Mouse (Mus musculus): ENCODE data around the gene Pou6f1.
"Not testable (repeated sequence)": the region's sequence is repeated elsewhere in the genome, so short reads cannot be mapped to it uniquely, and the experiment has no call there.

Pou6f1 gene

DNA sequence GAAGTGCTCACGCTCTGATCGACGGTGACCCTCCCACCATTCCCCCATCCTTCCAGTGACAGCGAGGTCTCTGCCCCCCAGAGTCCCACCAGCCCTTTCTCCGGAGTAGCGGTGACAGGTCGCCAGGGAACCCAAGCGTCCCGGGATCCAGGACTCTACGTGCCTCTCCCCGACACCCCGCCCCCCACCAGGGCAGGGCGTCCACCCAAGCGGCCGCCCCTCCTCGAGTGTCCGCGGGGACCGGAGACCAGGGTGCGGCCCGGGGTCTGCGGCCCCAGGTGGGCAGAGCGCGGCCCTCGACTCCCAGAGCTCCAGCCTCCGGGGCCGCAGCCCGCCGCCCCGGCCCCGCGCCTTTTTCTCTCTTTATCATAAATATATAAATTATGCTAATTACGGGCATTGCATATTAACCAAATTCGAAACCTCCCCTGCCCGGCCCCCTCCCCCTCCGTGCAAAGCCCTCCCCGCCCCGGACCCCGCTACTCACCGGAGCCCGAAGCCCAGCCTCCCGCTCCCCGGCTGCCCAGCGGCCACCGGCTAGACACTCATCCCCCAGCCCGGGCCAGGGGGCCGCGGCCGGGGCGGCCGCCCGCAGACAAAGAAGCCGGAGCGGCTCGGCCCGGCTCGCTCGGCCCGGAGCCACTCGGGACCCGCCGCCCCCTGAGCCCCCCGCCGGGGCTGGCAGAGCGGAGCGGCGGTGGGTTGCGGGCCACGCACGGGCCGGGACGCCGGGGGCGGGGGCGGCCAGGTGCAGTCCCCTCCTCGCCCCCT lies at the start of gene Pou6f1:
Pou6f1 (minus strand) TSS at position 709 of the 771 bp plus-strand sequence.
- no peak for DNase-seq (ENCODE audit: low spot score)

DNA sequence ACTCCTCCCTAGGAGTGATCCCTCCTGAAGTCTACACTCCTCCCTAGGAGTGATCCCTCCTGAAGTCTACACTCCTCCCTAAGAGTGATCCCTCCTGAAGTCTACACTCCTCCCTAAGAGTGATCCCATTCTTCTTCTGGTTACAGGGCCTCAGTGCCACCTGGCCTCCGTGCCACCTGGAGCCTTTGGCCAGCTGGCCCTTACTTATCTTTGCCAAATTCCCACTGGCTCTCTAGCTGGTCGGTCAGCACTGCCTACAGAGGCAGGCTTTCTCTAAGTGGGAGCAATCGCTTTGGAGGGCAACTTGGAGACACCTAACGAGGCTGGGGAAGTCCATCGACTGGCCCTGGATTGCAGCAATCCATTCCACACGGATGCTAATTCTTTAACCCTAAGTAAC lies 46.4 kb upstream of the Pou6f1 start:
- no peak for DNase-seq (ENCODE audit: low spot score)

GRCm38 (mm10) chr15:100642451-100642850 lies 42.7 kb upstream of the Pou6f1 start:
- no peak for DNase-seq (ENCODE audit: low spot score)

DNA sequence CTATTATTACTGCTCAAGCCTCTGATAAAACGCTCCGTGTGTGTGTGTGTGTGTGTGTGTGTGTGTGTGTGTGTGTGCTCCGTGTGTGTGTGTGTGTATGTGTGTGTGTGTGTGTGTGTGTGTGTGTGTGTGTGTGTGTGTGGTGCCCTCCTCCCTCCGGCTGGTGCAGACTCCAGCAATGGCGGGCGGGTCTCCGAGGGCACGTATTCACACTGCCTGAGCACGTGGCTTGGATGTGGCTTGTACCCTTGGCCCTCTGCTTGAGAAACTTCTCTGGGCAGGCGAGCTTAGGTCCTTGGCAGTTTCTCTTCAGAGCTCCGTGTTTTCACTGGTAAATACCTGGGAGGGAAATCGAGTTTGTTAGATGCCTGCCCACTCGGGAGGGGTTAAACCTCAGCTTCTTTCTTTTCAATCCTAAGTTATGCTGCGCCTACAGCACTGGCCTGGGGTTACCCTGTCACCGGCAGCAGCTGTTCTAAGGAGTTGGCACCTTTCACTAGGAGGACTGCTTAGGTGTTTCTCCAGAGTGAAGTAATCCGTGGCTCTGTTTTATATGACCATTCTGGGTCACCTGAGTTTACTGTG lies 41.5 kb upstream of the Pou6f1 start:
- DNase-seq (ENCODE audit: low spot score) = no peak

GRCm38 (mm10) chr15:100639972-100640750 lies 40.4 kb upstream of the Pou6f1 start:
- DNase-seq (ENCODE audit: low spot score) = no peak

- no peak for DNase-seq (ENCODE audit: low spot score)
Measured at GRCm38 (mm10) chr15:100637661-100638060, 37.9 kb upstream of the Pou6f1 start.

DNA sequence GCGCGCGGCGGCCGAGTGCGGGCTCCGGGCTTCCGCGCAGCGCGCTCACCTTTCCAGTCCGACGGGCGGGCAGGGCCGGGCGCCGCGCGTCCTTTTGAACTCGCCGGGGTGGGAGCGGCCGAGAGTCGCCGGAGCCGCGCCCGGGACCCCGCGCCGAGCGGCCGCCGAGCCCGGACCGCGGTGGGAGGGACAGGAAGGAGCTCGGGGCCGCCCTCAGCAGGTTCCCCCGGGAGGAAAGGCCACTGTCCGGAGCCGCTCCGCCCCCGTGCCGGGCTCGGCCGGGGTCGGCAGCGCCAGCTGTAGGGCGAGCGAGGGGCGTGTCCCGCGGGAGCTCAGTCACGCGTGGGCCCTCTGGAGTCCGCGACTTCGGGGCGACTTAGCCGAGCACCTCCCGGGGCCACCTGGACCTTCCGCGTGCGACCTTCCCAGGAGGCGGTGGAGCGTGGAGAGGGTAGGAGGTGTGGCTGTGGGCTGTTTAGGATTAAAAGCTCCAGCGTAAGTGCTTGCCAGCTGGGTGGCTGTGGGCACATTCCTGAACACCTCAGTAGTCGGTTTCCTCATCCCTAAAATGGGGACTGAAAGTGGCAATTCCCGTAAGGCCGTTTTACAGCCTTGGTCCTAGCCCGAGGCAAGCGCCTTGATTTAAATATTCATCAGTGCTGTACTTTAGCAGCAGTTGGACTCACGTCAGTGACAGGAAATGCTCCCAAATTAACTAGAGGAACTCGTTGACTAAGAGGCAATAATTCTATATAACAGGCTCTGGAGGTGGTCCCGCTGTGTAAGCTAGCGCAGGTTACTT lies 37.1 kb upstream of the Pou6f1 start, which contains the start of gene Smagp:
Smagp (minus strand) TSS at position 241 of the 802 bp plus-strand sequence.
- no peak for DNase-seq (ENCODE audit: low spot score)

GRCm38 (mm10) chr15:100635851-100636645 lies 36.3 kb upstream of the Pou6f1 start:
- no peak for DNase-seq (ENCODE audit: low spot score)

DNA sequence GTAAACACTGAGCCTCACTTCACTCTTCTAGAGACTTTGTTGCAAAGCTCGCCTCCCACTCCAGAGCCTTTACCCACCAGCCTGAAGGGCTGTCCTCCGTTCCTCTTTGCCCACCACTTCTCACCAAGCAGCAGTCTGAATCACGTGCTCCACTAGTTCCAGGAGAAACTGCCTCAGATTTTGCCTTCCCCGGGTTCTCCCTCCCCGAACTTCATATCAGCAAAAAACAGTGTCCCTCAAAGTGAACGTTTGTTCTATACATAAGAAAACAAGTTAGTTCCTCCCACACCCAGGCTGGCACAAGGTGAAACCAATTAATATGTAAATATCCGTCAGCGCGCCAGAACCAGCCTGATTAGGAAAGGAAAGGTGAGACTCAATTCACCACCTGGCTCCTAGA lies 35.5 kb upstream of the Pou6f1 start:
- DNase-seq (ENCODE audit: low spot score) = no peak

DNA sequence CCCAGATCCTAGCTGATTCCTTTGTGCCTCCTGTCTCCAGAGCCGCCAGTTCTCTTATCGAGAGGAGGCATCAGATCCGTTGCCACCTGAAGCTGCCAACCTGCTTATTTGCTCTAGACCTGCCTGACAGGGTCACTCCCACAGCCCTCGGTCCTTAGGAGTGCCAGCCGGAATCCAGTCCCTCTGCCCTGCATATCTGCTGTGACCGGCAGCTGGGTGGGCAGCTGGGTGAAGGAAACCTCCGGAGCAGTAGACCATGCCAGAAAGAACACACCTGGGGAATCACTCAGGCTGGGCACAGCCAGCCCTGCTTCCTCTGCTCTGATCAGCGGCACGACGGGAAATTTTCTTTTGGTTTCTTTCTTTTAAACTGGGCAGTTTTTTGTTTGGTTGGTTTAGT lies 33.6 kb upstream of the Pou6f1 start:
- no peak for DNase-seq (ENCODE audit: low spot score)

DNA sequence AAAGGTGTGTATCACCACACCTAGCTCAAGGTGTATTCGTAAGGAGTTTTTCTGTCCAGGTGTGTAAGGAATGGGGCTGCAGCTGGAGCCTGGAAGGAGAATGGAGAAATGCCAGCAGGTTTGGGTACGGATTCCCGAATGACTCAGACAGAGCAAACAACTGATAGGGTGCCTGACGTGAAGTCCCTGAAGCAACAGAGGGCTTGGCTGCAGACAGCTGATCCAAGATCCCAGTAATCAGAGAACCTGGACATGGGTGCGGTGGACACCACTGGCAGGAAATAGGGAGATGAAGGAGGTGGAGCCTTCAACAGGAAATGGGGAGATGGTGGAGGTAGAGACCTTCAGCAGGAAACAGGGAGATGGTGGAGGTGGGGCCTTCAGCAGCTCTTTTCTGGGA lies 32.5 kb upstream of the Pou6f1 start:
- no peak for DNase-seq (ENCODE audit: low spot score)

DNA sequence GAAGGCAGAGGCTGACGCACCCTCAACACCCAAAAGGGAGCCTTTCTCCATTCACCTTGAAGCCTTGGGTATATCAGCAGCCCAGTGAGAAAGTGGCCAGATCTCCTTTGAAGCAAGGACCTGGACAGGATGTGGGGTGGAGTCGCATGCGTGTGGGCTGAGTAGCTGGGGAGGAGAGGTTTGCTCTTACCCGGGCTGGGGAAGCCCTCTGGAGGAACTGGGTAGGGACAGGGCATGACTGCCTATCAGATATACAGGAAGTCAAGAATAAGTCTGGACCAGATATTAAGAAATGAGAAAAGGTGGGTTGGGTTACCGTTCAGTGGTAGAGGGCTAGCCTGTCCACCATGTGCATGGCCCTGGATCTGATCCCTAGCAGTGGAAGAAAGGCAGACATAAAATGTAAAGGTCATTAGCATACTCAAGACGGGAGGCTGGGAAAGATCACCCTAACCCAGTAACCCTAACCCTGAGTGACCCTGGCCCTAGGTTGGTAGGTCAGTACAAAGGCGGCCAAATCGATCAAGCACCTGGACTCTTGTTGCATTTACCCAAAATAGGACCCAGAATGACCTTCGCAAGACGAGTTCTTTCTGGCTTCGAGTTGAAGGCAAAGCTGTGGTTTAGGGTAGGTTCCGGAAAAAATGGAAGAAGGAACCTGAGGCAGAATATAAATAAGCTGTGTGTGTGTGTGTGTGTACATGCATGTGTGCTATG lies 31.8 kb upstream of the Pou6f1 start:
- no peak for DNase-seq (ENCODE audit: low spot score)

DNA sequence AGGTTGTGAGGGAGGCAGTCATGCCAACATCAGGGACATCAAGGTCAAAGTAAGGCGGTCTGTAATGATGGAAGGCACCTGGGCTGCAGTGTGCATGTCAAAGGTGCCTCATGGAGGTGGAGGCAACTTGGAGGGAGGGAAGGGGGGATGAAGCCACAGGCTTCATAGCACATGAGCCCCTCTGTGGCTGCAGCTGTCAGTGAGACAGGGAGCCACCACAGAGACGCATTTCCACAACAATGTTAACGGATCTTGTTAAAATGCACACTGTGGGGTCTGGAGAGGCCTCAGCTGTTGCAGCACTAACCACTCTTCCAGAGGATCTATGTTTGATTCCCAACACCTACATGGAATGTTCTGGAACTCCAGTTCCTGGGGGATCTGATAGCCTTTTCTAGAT lies 30.3 kb upstream of the Pou6f1 start:
- no peak for DNase-seq (ENCODE audit: low spot score)

DNA sequence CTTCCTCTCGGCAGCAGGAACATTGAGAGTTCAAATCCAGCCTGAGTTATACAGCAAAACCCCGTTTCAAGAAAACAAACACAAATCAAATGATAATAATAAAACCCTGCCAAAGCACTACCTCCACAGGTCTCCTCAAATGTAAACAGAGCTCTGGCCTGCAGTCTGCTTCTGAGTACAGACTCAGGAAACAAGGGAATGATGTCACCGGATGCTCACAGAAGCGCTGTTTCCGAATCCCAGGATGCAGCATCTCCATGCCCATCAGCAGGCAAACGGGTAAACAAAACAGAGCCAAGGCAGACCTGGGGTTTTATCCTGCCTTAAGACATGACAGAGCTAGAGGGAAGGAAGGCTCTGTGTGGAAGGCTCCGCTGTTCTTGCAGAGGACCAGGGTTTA lies 29.0 kb upstream of the Pou6f1 start:
- no peak for DNase-seq (ENCODE audit: low spot score)

DNA sequence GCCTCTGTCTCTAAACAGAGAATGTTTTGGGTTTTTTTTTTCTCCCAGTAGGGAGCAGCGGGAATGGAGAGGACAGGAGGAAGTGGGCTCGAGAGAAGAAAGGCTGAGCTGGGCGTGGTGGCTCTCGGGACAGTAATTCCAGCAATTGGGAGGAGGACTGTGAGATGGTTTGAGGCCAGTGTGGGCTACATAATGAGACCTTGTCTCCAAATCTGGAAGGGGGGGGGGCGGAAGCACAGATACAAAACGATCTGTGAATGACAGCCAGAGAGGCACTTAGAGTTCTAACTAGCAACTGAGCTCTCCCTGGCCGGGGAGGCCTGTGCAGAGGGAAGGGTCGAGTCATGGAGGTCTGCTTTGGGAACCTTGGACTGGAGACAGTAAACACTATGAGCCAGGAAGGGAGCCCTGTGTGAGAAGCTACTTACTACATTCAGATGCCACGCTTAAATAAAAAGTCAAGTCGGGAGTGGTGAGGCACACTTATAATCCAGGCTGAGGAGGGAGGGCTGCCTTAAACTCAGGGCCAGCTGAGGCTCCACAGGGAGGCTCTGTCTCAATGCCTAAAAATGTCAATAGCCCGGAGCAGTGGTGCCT lies 28.1 kb upstream of the Pou6f1 start:
- no peak for DNase-seq (ENCODE audit: low spot score)

DNA sequence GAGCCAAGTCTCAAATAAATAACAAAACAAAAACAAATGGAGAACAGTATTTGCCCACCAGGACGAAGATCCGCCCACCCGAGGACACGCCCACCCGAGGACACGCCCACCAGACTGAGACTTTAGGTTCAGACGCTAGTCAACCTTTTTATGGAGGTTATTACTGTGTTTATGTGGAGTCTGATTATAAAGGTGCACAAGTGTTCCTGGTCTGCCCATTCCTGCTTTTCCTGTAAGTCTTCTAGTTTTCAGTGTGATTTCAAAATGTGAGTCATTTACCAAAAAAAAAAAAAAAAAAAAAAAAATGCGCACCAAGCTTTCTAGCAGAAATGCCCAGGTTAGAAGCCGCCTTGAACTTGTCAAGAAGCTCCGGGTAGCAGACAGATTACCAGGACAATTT lies 27.5 kb upstream of the Pou6f1 start:
- DNase-seq (ENCODE audit: low spot score) = no peak

DNA sequence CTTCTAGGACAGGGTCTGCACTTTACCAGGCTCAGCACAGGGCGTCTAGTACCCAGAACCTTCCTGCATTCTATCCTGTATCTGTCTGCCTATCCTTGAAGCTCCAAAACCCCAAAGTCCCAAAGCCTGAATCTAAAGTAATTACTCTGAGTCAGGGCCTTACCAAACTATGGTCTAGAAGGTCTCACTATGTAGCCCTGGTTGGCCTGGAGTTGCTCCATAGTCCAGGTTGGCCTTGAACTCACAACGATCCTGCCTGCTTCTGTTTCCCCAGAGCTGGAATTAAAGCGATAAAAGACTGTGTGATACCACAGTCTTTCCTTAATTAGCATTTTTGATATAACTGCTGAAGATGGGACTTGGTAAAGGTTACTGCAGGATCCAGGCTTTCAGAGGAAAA lies 24.7 kb upstream of the Pou6f1 start:
- no peak for DNase-seq (ENCODE audit: low spot score)

GRCm38 (mm10) chr15:100623754-100624153 lies 24.0 kb upstream of the Pou6f1 start:
- no peak for DNase-seq (ENCODE audit: low spot score)

GRCm38 (mm10) chr15:100622164-100622563 lies 22.4 kb upstream of the Pou6f1 start:
- no peak for DNase-seq (ENCODE audit: low spot score)

GRCm38 (mm10) chr15:100621671-100622070 lies 21.9 kb upstream of the Pou6f1 start:
- not testable (repeated sequence) for DNase-seq (ENCODE audit: low spot score)

Measured in layer of hippocampus, adult 9-10 months (tissue).